Mouse (Mus musculus): ENCODE measurements around the gene Slc16a13.

GRCm38 (mm10) chr11:70214856-70215209 lies 6.0 kb downstream of the Slc16a13 start:
- TF ChIP-seq CTCF (IDR thresholded peaks at IDR 0.05; ENCODE audit: borderline replicate concordance, insufficient read depth, low read length) (no peak), POLR2A (IDR thresholded peaks at IDR 0.05; ENCODE audit: low read depth, low read length) (no peak)

Data from embryonic fibroblast, embryonic 13.5 days (primary cell).